Mouse (Mus musculus) testis, postnatal 10 days (tissue): ENCODE results near the gene Htra1.

Source experiments
- DNase-seq: peaks from one replicate; pipeline ENCODE4 v3.0.0; 2021; ENCODE audit warnings: low spot score

Htra1 gene

DNA sequence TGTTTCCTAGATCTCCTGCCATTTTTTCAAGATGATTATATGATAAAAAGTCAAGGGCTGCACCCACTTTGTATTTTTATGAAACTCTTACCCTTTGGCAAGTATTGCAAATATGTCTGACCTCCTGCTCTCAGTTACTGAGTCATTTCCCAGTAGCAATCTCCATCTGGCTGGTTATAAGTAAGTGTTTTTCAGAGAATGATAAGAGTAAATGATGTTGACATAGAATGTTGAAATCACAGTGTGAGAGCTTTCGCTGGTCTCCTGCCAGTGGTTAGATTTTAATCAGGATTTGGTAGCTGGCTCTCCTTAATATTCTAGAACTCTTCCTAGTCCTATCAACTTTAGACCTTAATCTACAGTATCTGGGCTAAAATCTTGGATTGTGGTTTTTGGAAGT is 76.0 kb downstream of the Htra1 start:
- DNase-seq, result no peak

- no peak for DNase-seq
Observed at GRCm38 (mm10) chr7:131019181-131019580, 83.3 kb downstream of the Htra1 start.

DNA sequence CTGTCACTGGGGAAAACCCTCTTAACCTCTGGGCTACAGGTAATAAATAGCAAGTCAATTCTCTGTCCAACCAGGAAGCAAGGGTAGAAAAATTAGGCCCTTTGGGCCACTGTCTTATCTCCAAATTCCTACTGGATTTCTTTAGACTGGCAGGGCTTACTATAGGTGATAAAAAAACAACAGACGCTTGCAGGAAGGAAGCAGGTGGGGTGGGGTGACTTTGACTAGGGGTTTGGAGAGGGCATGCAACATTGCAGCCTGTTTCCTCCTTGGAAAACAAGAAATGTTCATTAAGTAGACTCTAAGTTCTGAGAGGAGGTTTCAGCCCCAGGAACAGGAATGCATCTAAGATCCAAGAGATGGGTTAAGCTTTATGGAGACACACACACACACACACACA is 88.9 kb downstream of the Htra1 start:
- no peak for DNase-seq

DNA sequence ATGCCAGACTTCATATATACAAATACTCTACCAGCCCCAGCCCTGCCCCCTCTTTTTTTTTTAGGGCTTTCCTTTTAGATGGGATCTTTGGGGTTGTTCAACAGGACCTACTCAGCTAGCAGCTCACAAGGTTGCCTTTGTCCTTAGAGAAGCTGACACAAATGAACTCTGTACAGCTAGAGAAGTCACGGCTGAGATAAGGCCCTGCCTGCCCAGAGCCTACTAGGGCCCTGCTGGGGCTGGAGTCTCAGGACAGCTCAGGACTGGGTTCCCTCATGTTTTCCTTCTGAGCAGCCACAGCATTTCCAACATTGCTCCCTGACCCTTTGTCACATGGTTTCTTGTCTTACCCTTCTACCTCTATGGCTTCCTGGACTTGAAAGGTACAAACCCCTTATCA is 91.6 kb downstream of the Htra1 start:
- no peak for DNase-seq

- no peak for DNase-seq
Observed at GRCm38 (mm10) chr7:131031755-131032154, 95.8 kb downstream of the Htra1 start, which contains the start of gene Dmbt1. Gene Dmbt1, plus strand, starts transcription at chr7:131032053.
